12 mouse cellular contexts compared by ENCODE assay signal in the genomic region with DNA sequence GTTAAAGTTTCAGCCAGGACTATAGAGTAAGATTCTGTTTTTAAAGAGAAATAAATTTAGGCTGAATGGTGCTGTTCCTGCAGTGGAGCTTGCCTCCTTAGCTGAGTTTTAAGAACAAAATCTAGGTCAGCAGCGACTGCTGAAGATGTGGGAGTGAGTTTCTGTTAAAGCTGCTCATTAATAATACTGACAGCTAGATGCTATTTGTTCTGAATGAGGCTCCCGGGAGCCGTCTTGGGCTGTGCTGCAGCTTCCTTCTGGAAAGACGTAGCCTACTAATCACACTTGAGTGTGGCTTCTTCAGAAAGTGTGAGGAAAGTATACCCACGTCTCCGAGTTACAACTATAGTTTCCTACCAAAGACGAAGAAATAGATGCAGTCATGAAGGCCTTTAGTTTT.
DNase-seq lines count a peak whose midpoint lies in the region; ATAC-seq and TF ChIP-seq lines count a peak whose summit lies in the region.
"Had no signal": no experiment of that assay in that cellular context is flagged by ENCODE, and none has a peak within 500 bp of the region (broad histone marks: within the 10 kb centered on the region; RNA-seq: fewer than 3 reads in every experiment).

No protein-coding gene starts in this region.

- H3K27ac ChIP-seq in kidney, postnatal 0 days = peak overlapping the region; percentile 47; the same call in 1 of the 2 replicates
- no peak overlapping the region; the same call in 1 of the 2 replicates for H3K27ac ChIP-seq in hindbrain, embryonic 16.5 days (ENCODE audit: low read depth, low read length)
- H3K27ac ChIP-seq: lung, embryonic 15.5 days; midbrain, embryonic 12.5 days had no signal

- TF ChIP-seq CTCF in kidney, postnatal 0 days (IDR thresholded peaks at IDR 0.05; ENCODE audit: low read depth) = no peak

- no peaks in the 10 kb centered on the region for H3K36me3 ChIP-seq in kidney, postnatal 0 days (ENCODE audit: insufficient read depth, low read length)
- H3K36me3 ChIP-seq in hindbrain, embryonic 16.5 days (ENCODE audit: control insufficient read depth, insufficient read depth, low read length) = no peaks in the 10 kb centered on the region
- H3K36me3 ChIP-seq: lung, embryonic 15.5 days; midbrain, embryonic 12.5 days had no signal

- ATAC-seq in kidney, postnatal 0 days (replicated peaks; ENCODE audit: low FRiP score, low read depth) = no peak
- peak; percentile 65; the same call in 1 of the 2 replicates for ATAC-seq in hindbrain, embryonic 16.5 days
- no peak for ATAC-seq in megakaryocyte progenitor cell, adult 5-6 weeks (replicated peaks; ENCODE audit: poor library complexity)

- no peaks in the 10 kb centered on the region for H3K9me3 ChIP-seq in kidney, postnatal 0 days (replicated peaks; ENCODE audit: low read length)
- no peaks in the 10 kb centered on the region for H3K9me3 ChIP-seq in hindbrain, embryonic 16.5 days (ENCODE audit: control insufficient read depth, low read length)
- H3K9me3 ChIP-seq: lung, embryonic 15.5 days; midbrain, embryonic 12.5 days had no signal

- peak; percentile 92 for DNase-seq in kidney, postnatal 0 days (ENCODE audit: low spot score)
- DNase-seq in kidney, adult 9 months = no peak
- DNase-seq in ovary, postnatal 14 days (ENCODE audit: low spot score) = peak; percentile 10
- DNase-seq in ovary, adult 18-20 months (ENCODE audit: low spot score) = no peak
- DNase-seq in telencephalon, adult 2 months (ENCODE audit: low read depth, low spot score) = peak; percentile 49
- DNase-seq: cerebellum, postnatal 25 days; thymus, postnatal 36 days had no signal

- no peaks in the 10 kb centered on the region for H3K27me3 ChIP-seq in kidney, postnatal 0 days (ENCODE audit: insufficient read depth, low read length)
- no peaks in the 10 kb centered on the region for H3K27me3 ChIP-seq in hindbrain, embryonic 16.5 days (replicated peaks; ENCODE audit: control insufficient read depth, insufficient read depth, low read length)
- H3K27me3 ChIP-seq: lung, embryonic 15.5 days; midbrain, embryonic 12.5 days had no signal

- no peak overlapping the region for H3K4me2 ChIP-seq in kidney, postnatal 0 days (ENCODE audit: low read length)
- no peak overlapping the region for H3K4me2 ChIP-seq in hindbrain, embryonic 16.5 days (ENCODE audit: low read length)
- H3K4me2 ChIP-seq: lung, embryonic 15.5 days; midbrain, embryonic 12.5 days had no signal

- H3K4me1 ChIP-seq in kidney, postnatal 0 days (replicated peaks; ENCODE audit: insufficient read depth, low read length) = no peaks in the 10 kb centered on the region
- H3K4me1 ChIP-seq in hindbrain, embryonic 16.5 days (ENCODE audit: control insufficient read depth, insufficient read depth, low read depth, low read length) = no peaks in the 10 kb centered on the region; the same call in none of the 2 replicates
- H3K4me1 ChIP-seq: lung, embryonic 15.5 days; midbrain, embryonic 12.5 days had no signal

- WGBS in kidney, postnatal 0 days = 18% methylated on average over 7 of the region's 7 CpGs
- WGBS in hindbrain, embryonic 16.5 days = 42% methylated on average over 7 of the region's 7 CpGs

- no peak overlapping the region for H3K9ac ChIP-seq in kidney, postnatal 0 days (ENCODE audit: low read depth, low read length)
- no peak overlapping the region for H3K9ac ChIP-seq in hindbrain, embryonic 16.5 days (ENCODE audit: low read depth, low read length)
- H3K9ac ChIP-seq: lung, embryonic 15.5 days; midbrain, embryonic 12.5 days had no signal

- H3K4me3 ChIP-seq in kidney, postnatal 0 days (replicated peaks; ENCODE audit: low read depth, low read length) = no peak overlapping the region
- no peak overlapping the region for H3K4me3 ChIP-seq in hindbrain, embryonic 16.5 days (ENCODE audit: low read length)
- H3K4me3 ChIP-seq: erythroblast, embryonic 14.5 days; lung, embryonic 15.5 days; midbrain, embryonic 12.5 days had no signal

Comparison
In these comparisons a context has a peak if more than half of its experiments do, and no peak if none do; other contexts are left out.
1. DNase-seq: peak in kidney, postnatal 0 days (single experiment), ovary, postnatal 14 days (single experiment) and telencephalon, adult 2 months (single experiment); none in kidney, adult 9 months (single experiment) and ovary, adult 18-20 months (single experiment).